Mouse (Mus musculus): ENCODE measurements around the gene Strip2. TPM values are rescaled to one million over a fixed set of nuclear protein-coding genes. Genes with fewer than 3 reads are reported as not detected.

Strip2 gene
- polyA plus RNA-seq, 1 experiment from 2014 or later, result 0.99 TPM

GRCm38 (mm10) chr6:29940428-29940827, 23.6 kb downstream of the Strip2 start:
- ATAC-seq (ENCODE audit: low FRiP score, low TSS enrichment), result no peak
- no peak overlapping the region for H3K4me2 ChIP-seq (replicated peaks; ENCODE audit: low read depth, low read length)
- WGBS, result 70% methylated on average over 4 of the region's 4 CpGs
- no peaks in the 10 kb centered on the region for H3K9me3 ChIP-seq (ENCODE audit: control insufficient read depth, low read length)
- no peak overlapping the region for H3K4me3 ChIP-seq (ENCODE audit: low read length)
- no peak overlapping the region for H3K27ac ChIP-seq (ENCODE audit: low read depth, low read length)
- H3K9ac ChIP-seq (ENCODE audit: low read depth, low read length), result no peak overlapping the region
- no peaks in the 10 kb centered on the region for H3K27me3 ChIP-seq (ENCODE audit: control insufficient read depth, insufficient read depth, low read length)
- H3K36me3 ChIP-seq (ENCODE audit: control insufficient read depth, insufficient read depth, low read length), result no peaks in the 10 kb centered on the region
- no peaks in the 10 kb centered on the region for H3K4me1 ChIP-seq (ENCODE audit: control insufficient read depth, insufficient read depth, low read length)

GRCm38 (mm10) chr6:29941036-29941435, 24.2 kb downstream of the Strip2 start:
- no peaks in the 10 kb centered on the region for H3K4me1 ChIP-seq (ENCODE audit: control insufficient read depth, insufficient read depth, low read length)
- no peaks in the 10 kb centered on the region for H3K9me3 ChIP-seq (ENCODE audit: control insufficient read depth, low read length)
- H3K27me3 ChIP-seq (ENCODE audit: control insufficient read depth, insufficient read depth, low read length), result no peaks in the 10 kb centered on the region
- H3K4me3 ChIP-seq (ENCODE audit: low read length), result no peak overlapping the region
- H3K9ac ChIP-seq (ENCODE audit: low read depth, low read length), result no peak overlapping the region
- no peak overlapping the region for H3K27ac ChIP-seq (ENCODE audit: low read depth, low read length)
- ATAC-seq (ENCODE audit: low FRiP score, low TSS enrichment), result no peak
- H3K36me3 ChIP-seq (ENCODE audit: control insufficient read depth, insufficient read depth, low read length), result no peaks in the 10 kb centered on the region
- H3K4me2 ChIP-seq (replicated peaks; ENCODE audit: low read depth, low read length), result no peak overlapping the region
- WGBS, result 88% methylated on average over 2 of the region's 2 CpGs

- no peaks in the 10 kb centered on the region for H3K27me3 ChIP-seq (ENCODE audit: control insufficient read depth, insufficient read depth, low read length)
- no peaks in the 10 kb centered on the region for H3K36me3 ChIP-seq (ENCODE audit: control insufficient read depth, insufficient read depth, low read length)
- WGBS, result 76% methylated on average over 1 of the region's 1 CpGs
- no peak overlapping the region for H3K27ac ChIP-seq (ENCODE audit: low read depth, low read length)
- no peaks in the 10 kb centered on the region for H3K9me3 ChIP-seq (ENCODE audit: control insufficient read depth, low read length)
- H3K4me3 ChIP-seq (ENCODE audit: low read length), result no peak overlapping the region
- H3K4me1 ChIP-seq (ENCODE audit: control insufficient read depth, insufficient read depth, low read length), result no peaks in the 10 kb centered on the region
- ATAC-seq (ENCODE audit: low FRiP score, low TSS enrichment), result no peak
- H3K9ac ChIP-seq (ENCODE audit: low read depth, low read length), result no peak overlapping the region
- no peak overlapping the region for H3K4me2 ChIP-seq (replicated peaks; ENCODE audit: low read depth, low read length)
These were observed 27.7 kb downstream of the Strip2 start for GRCm38 (mm10) chr6:29944465-29944864.

- no peak overlapping the region for H3K9ac ChIP-seq (ENCODE audit: low read depth, low read length)
- 81% methylated on average over 2 of the region's 2 CpGs for WGBS
- H3K4me1 ChIP-seq (ENCODE audit: control insufficient read depth, insufficient read depth, low read length), result no peaks in the 10 kb centered on the region
- no peak overlapping the region for H3K4me3 ChIP-seq (ENCODE audit: low read length)
- H3K36me3 ChIP-seq (ENCODE audit: control insufficient read depth, insufficient read depth, low read length), result no peaks in the 10 kb centered on the region
- no peak for ATAC-seq (ENCODE audit: low FRiP score, low TSS enrichment)
- no peak overlapping the region for H3K27ac ChIP-seq (ENCODE audit: low read depth, low read length)
- H3K9me3 ChIP-seq (ENCODE audit: control insufficient read depth, low read length), result no peaks in the 10 kb centered on the region
- no peaks in the 10 kb centered on the region for H3K27me3 ChIP-seq (ENCODE audit: control insufficient read depth, insufficient read depth, low read length)
- H3K4me2 ChIP-seq (replicated peaks; ENCODE audit: low read depth, low read length), result no peak overlapping the region
These were observed 29.8 kb downstream of the Strip2 start for GRCm38 (mm10) chr6:29946568-29946967.

GRCm38 (mm10) chr6:29947823-29948222, 31.0 kb downstream of the Strip2 start:
- Histone ChIP-seq H3K9ac (ENCODE audit: low read depth, low read length) (no peak overlapping the region), H3K4me3 (ENCODE audit: low read length) (no peak overlapping the region), H3K27ac (ENCODE audit: low read depth, low read length) (no peak overlapping the region), H3K36me3 (ENCODE audit: control insufficient read depth, insufficient read depth, low read length) (no peaks in the 10 kb centered on the region), H3K27me3 (ENCODE audit: control insufficient read depth, insufficient read depth, low read length) (no peaks in the 10 kb centered on the region), H3K4me2 (replicated peaks; ENCODE audit: low read depth, low read length) (no peak overlapping the region), H3K4me1 (ENCODE audit: control insufficient read depth, insufficient read depth, low read length) (no peaks in the 10 kb centered on the region), H3K9me3 (ENCODE audit: control insufficient read depth, low read length) (no peaks in the 10 kb centered on the region)
- WGBS, result 70% methylated on average over 6 of the region's 6 CpGs
- ATAC-seq (ENCODE audit: low FRiP score, low TSS enrichment), result no peak

GRCm38 (mm10) chr6:29956749-29957148, 39.9 kb downstream of the Strip2 start:
- Histone ChIP-seq H3K27ac (ENCODE audit: low read depth, low read length) (no peak overlapping the region), H3K27me3 (ENCODE audit: control insufficient read depth, insufficient read depth, low read length) (no peaks in the 10 kb centered on the region), H3K9me3 (ENCODE audit: control insufficient read depth, low read length) (no peaks in the 10 kb centered on the region), H3K4me3 (ENCODE audit: low read length) (no peak overlapping the region), H3K36me3 (ENCODE audit: control insufficient read depth, insufficient read depth, low read length) (no peaks in the 10 kb centered on the region), H3K9ac (ENCODE audit: low read depth, low read length) (no peak overlapping the region), H3K4me2 (replicated peaks; ENCODE audit: low read depth, low read length) (no peak overlapping the region), H3K4me1 (ENCODE audit: control insufficient read depth, insufficient read depth, low read length) (no peaks in the 10 kb centered on the region)
- ATAC-seq (ENCODE audit: low FRiP score, low TSS enrichment), result no peak
- WGBS, result 91% methylated on average over 4 of the region's 4 CpGs

- Histone ChIP-seq H3K27me3 (ENCODE audit: control insufficient read depth, insufficient read depth, low read length) (no peaks in the 10 kb centered on the region), H3K4me1 (ENCODE audit: control insufficient read depth, insufficient read depth, low read length) (no peaks in the 10 kb centered on the region), H3K4me2 (replicated peaks; ENCODE audit: low read depth, low read length) (no peak overlapping the region), H3K27ac (ENCODE audit: low read depth, low read length) (no peak overlapping the region), H3K36me3 (ENCODE audit: control insufficient read depth, insufficient read depth, low read length) (no peaks in the 10 kb centered on the region), H3K9ac (ENCODE audit: low read depth, low read length) (no peak overlapping the region), H3K4me3 (ENCODE audit: low read length) (no peak overlapping the region), H3K9me3 (ENCODE audit: control insufficient read depth, low read length) (no peaks in the 10 kb centered on the region)
- no peak for ATAC-seq (ENCODE audit: low FRiP score, low TSS enrichment)
- WGBS, result 84% methylated on average over 3 of the region's 3 CpGs
These were observed 41.9 kb downstream of the Strip2 start for GRCm38 (mm10) chr6:29958669-29959068.

- Histone ChIP-seq H3K36me3 (ENCODE audit: control insufficient read depth, insufficient read depth, low read length) (no peaks in the 10 kb centered on the region), H3K4me3 (ENCODE audit: low read length) (no peak overlapping the region), H3K9ac (ENCODE audit: low read depth, low read length) (no peak overlapping the region), H3K4me2 (replicated peaks; ENCODE audit: low read depth, low read length) (no peak overlapping the region), H3K4me1 (ENCODE audit: control insufficient read depth, insufficient read depth, low read length) (no peaks in the 10 kb centered on the region), H3K27ac (ENCODE audit: low read depth, low read length) (no peak overlapping the region), H3K9me3 (ENCODE audit: control insufficient read depth, low read length) (no peaks in the 10 kb centered on the region), H3K27me3 (ENCODE audit: control insufficient read depth, insufficient read depth, low read length) (no peaks in the 10 kb centered on the region)
- no peak for ATAC-seq (ENCODE audit: low FRiP score, low TSS enrichment)
- 89% methylated on average over 6 of the region's 6 CpGs for WGBS
These were observed 44.3 kb downstream of the Strip2 start for GRCm38 (mm10) chr6:29961081-29961480.

GRCm38 (mm10) chr6:29967917-29968316, 51.1 kb downstream of the Strip2 start:
- 74% methylated on average over 7 of the region's 7 CpGs for WGBS
- Histone ChIP-seq H3K4me3 (ENCODE audit: low read length) (no peak overlapping the region), H3K9me3 (ENCODE audit: control insufficient read depth, low read length) (no peaks in the 10 kb centered on the region), H3K27ac (ENCODE audit: low read depth, low read length) (no peak overlapping the region), H3K4me1 (ENCODE audit: control insufficient read depth, insufficient read depth, low read length) (no peaks in the 10 kb centered on the region), H3K27me3 (ENCODE audit: control insufficient read depth, insufficient read depth, low read length) (no peaks in the 10 kb centered on the region), H3K36me3 (ENCODE audit: control insufficient read depth, insufficient read depth, low read length) (no peaks in the 10 kb centered on the region), H3K9ac (ENCODE audit: low read depth, low read length) (no peak overlapping the region), H3K4me2 (replicated peaks; ENCODE audit: low read depth, low read length) (no peak overlapping the region)
- ATAC-seq (ENCODE audit: low FRiP score, low TSS enrichment), result no peak

GRCm38 (mm10) chr6:29973341-29973740, 56.5 kb downstream of the Strip2 start:
- Histone ChIP-seq H3K9ac (ENCODE audit: low read depth, low read length) (no peak overlapping the region), H3K4me2 (replicated peaks; ENCODE audit: low read depth, low read length) (no peak overlapping the region), H3K9me3 (ENCODE audit: control insufficient read depth, low read length) (no peaks in the 10 kb centered on the region), H3K4me3 (ENCODE audit: low read length) (no peak overlapping the region), H3K4me1 (ENCODE audit: control insufficient read depth, insufficient read depth, low read length) (no peaks in the 10 kb centered on the region), H3K36me3 (ENCODE audit: control insufficient read depth, insufficient read depth, low read length) (no peaks in the 10 kb centered on the region), H3K27ac (ENCODE audit: low read depth, low read length) (no peak overlapping the region), H3K27me3 (ENCODE audit: control insufficient read depth, insufficient read depth, low read length) (no peaks in the 10 kb centered on the region)
- ATAC-seq (ENCODE audit: low FRiP score, low TSS enrichment), result no peak
- 76% methylated on average over 5 of the region's 5 CpGs for WGBS

All from kidney, embryonic 14.5 days (tissue).